Mouse (Mus musculus) layer of hippocampus, postnatal 36 days (tissue): ENCODE measurements at regions not wholly inside any gene's neighbourhood (a gene's known extent, or its start where the extent isn't known, plus 50 kb on each side); places are given as distances from the start of the nearest gene placed in this dataset.
A peak's percentile ranks its signal among the peaks of the same experiment; 100 is the strongest.
"Not testable (repeated sequence)": the region's sequence is repeated elsewhere in the genome, so short reads cannot be mapped to it uniquely, and the experiment has no call there.

Experiments
- DNase-seq, 2 experiments: peaks; one replicate each; pipeline ENCODE4 v3.0.0; 2022

- DNase-seq = peak; percentile 2 to 4
Measured at GRCm38 (mm10) chr14:114001377-114001776, 687.0 kb downstream of the Tpm3-rs7 start.

- no peak for DNase-seq
Measured at GRCm38 (mm10) chr14:114002420-114002819, 688.0 kb downstream of the Tpm3-rs7 start.

- no peak for DNase-seq
Measured at GRCm38 (mm10) chr14:114037063-114037462, 722.7 kb downstream of the Tpm3-rs7 start.

- no peak for DNase-seq
Measured at GRCm38 (mm10) chr14:114038611-114039312, 724.4 kb downstream of the Tpm3-rs7 start.

- DNase-seq = no peak
Measured at GRCm38 (mm10) chr14:114053558-114054235, 739.3 kb downstream of the Tpm3-rs7 start.

- no peak for DNase-seq
Measured at GRCm38 (mm10) chr14:114061347-114061746, 746.9 kb downstream of the Tpm3-rs7 start.

- DNase-seq = no peak
Measured at GRCm38 (mm10) chr14:114062582-114062981, 748.2 kb downstream of the Tpm3-rs7 start.

GRCm38 (mm10) chr14:114073236-114073635 lies 758.8 kb downstream of the Tpm3-rs7 start:
- no peak for DNase-seq

GRCm38 (mm10) chr14:114074011-114074410 lies 759.6 kb downstream of the Tpm3-rs7 start:
- no peak for DNase-seq

GRCm38 (mm10) chr14:114106786-114107185 lies 792.4 kb downstream of the Tpm3-rs7 start:
- no peak for DNase-seq

GRCm38 (mm10) chr14:114128491-114128890 lies 814.1 kb downstream of the Tpm3-rs7 start:
- DNase-seq = no peak

- no peak for DNase-seq
Measured at GRCm38 (mm10) chr14:114166005-114166404, 851.6 kb downstream of the Tpm3-rs7 start.

GRCm38 (mm10) chr14:114215609-114216008 lies 876.4 kb upstream of the Gpc5 start:
- DNase-seq = no peak

- no peak for DNase-seq
Measured at GRCm38 (mm10) chr14:114220868-114221267, 871.1 kb upstream of the Gpc5 start.

- no peak for DNase-seq
Measured at GRCm38 (mm10) chr14:114230711-114231110, 861.3 kb upstream of the Gpc5 start.

- DNase-seq = no peak
Measured at GRCm38 (mm10) chr14:114255037-114255436, 837.0 kb upstream of the Gpc5 start.

- DNase-seq = no peak
Measured at GRCm38 (mm10) chr14:114261657-114262056, 830.4 kb upstream of the Gpc5 start.

- DNase-seq = no peak
Measured at GRCm38 (mm10) chr14:114300611-114301010, 791.4 kb upstream of the Gpc5 start.

- no peak for DNase-seq
Measured at GRCm38 (mm10) chr14:114307479-114307878, 784.5 kb upstream of the Gpc5 start.

- DNase-seq = no peak
Measured at GRCm38 (mm10) chr14:114332662-114333061, 759.4 kb upstream of the Gpc5 start.

GRCm38 (mm10) chr14:114349345-114349744 lies 742.7 kb upstream of the Gpc5 start:
- DNase-seq = no peak

- DNase-seq = not testable (repeated sequence)
Measured at GRCm38 (mm10) chr14:114349816-114350215, 742.2 kb upstream of the Gpc5 start.

GRCm38 (mm10) chr14:114352307-114352706 lies 739.7 kb upstream of the Gpc5 start:
- DNase-seq = no peak

- no peak for DNase-seq
Measured at GRCm38 (mm10) chr14:114374847-114375246, 717.2 kb upstream of the Gpc5 start.
